Mouse (Mus musculus): ENCODE data around the gene Tas2r106. TPM values are rescaled to one million over a fixed set of nuclear protein-coding genes. Genes with fewer than 3 reads are reported as not detected.

Tas2r106 gene
- not detected in 2 replicates for polyA plus RNA-seq (2015; fragmentation: Nextera tagmentation; extraction: Ambion mirVana)

GRCm38 (mm10) chr6:131678786-131679185 is at the start of gene Tas2r106:
Gene Tas2r106 (minus strand): TSS chr6:131678886.
- Histone ChIP-seq H3K27me3 (no peaks in the 10 kb centered on the region), H3K9me3 (peaks cover 12% of the 10 kb centered on the region), H3K4me2 (replicated peaks) (no peak within 1 kb of the TSS), H3K9ac (no peak within 1 kb of the TSS), H3K27ac (no peak within 1 kb of the TSS), H3K36me3 (no peaks in the 10 kb centered on the region), H3K4me1 (no peaks in the 10 kb centered on the region), H3K4me3 (no peak within 1 kb of the TSS)
- WGBS: 75% methylated on average over 3 of the region's 3 CpGs
- ATAC-seq (ENCODE audit: low FRiP score, low read depth): no peak

GRCm38 (mm10) chr6:131712803-131713202 is 34.1 kb upstream of the Tas2r106 start:
- Histone ChIP-seq H3K9me3 (peaks cover 12% of the 10 kb centered on the region), H3K27me3 (no peaks in the 10 kb centered on the region), H3K4me1 (no peaks in the 10 kb centered on the region), H3K36me3 (no peaks in the 10 kb centered on the region), H3K27ac (no peak overlapping the region), H3K9ac (no peak overlapping the region), H3K4me3 (no peak overlapping the region), H3K4me2 (replicated peaks) (no peak overlapping the region)
- no peak for ATAC-seq (ENCODE audit: low FRiP score, low read depth)
- WGBS: 47% methylated on average over 7 of the region's 7 CpGs

GRCm38 (mm10) chr6:131689963-131690362 is 11.3 kb upstream of the Tas2r106 start, which contains the start of gene Tas2r114:
Gene Tas2r114 (minus strand): TSS chr6:131690063.
- ATAC-seq (ENCODE audit: low FRiP score, low read depth): no peak
- Histone ChIP-seq H3K4me1 (no peaks in the 10 kb centered on the region), H3K9ac (no peak within 1 kb of the TSS), H3K4me2 (replicated peaks) (no peak within 1 kb of the TSS), H3K9me3 (peaks cover 21% of the 10 kb centered on the region), H3K4me3 (no peak within 1 kb of the TSS), H3K27ac (no peak within 1 kb of the TSS), H3K27me3 (no peaks in the 10 kb centered on the region), H3K36me3 (no peaks in the 10 kb centered on the region)

- H3K36me3 ChIP-seq: no peaks in the 10 kb centered on the region
- no peak within 1 kb of the TSS for H3K4me3 ChIP-seq
- H3K4me2 ChIP-seq (replicated peaks): no peak within 1 kb of the TSS
- ATAC-seq (ENCODE audit: low FRiP score, low read depth): no peak
- 86% methylated on average over 1 of the region's 1 CpGs for WGBS
- no peaks in the 10 kb centered on the region for H3K27me3 ChIP-seq
- no peak within 1 kb of the TSS for H3K9ac ChIP-seq
- H3K4me1 ChIP-seq: no peaks in the 10 kb centered on the region
- peaks cover 18% of the 10 kb centered on the region for H3K9me3 ChIP-seq
- H3K27ac ChIP-seq: no peak within 1 kb of the TSS
These were observed 8.7 kb upstream of the Tas2r106 start, which contains the start of gene Tas2r105 for GRCm38 (mm10) chr6:131687395-131687794. Gene Tas2r105 (minus strand): TSS chr6:131687495.

- Histone ChIP-seq H3K4me1 (no peaks in the 10 kb centered on the region), H3K27me3 (no peaks in the 10 kb centered on the region), H3K36me3 (no peaks in the 10 kb centered on the region), H3K4me2 (replicated peaks) (no peak within 1 kb of the TSS), H3K9ac (no peak within 1 kb of the TSS), H3K9me3 (peaks cover 10% of the 10 kb centered on the region; the same call in 1 of the 2 replicates), H3K27ac (no peak within 1 kb of the TSS), H3K4me3 (no peak within 1 kb of the TSS)
- WGBS: 80% methylated on average over 1 of the region's 1 CpGs
- no peak for ATAC-seq (ENCODE audit: low FRiP score, low read depth)
These were observed 7.0 kb upstream of the Tas2r106 start, which contains the start of gene Tas2r104 for GRCm38 (mm10) chr6:131685644-131686043. Gene Tas2r104 (minus strand): TSS chr6:131685744.

- H3K4me3 ChIP-seq: no peak within 1 kb of the TSS
- peaks cover 3% of the 10 kb centered on the region; the same call in 1 of the 2 replicates for H3K9me3 ChIP-seq
- H3K27me3 ChIP-seq: no peaks in the 10 kb centered on the region
- H3K36me3 ChIP-seq: no peaks in the 10 kb centered on the region
- no peak for ATAC-seq (ENCODE audit: low FRiP score, low read depth)
- H3K4me2 ChIP-seq (replicated peaks): no peak within 1 kb of the TSS
- H3K9ac ChIP-seq: no peak within 1 kb of the TSS
- no peaks in the 10 kb centered on the region for H3K4me1 ChIP-seq
- H3K27ac ChIP-seq: no peak within 1 kb of the TSS
These were observed 18.6 kb downstream of the Tas2r106 start, which contains the start of gene Tas2r107 for GRCm38 (mm10) chr6:131660049-131660448. Gene Tas2r107 (minus strand): TSS chr6:131660149.

- H3K9ac ChIP-seq: no peak within 1 kb of the TSS
- 0 out of 2 replicates have a peak, but pooled peaks cover 9% of the 10 kb centered on the region for H3K9me3 ChIP-seq
- WGBS: 80% methylated on average over 3 of the region's 3 CpGs
- no peak within 1 kb of the TSS for H3K27ac ChIP-seq
- H3K27me3 ChIP-seq: no peaks in the 10 kb centered on the region
- no peak within 1 kb of the TSS for H3K4me2 ChIP-seq (replicated peaks)
- no peaks in the 10 kb centered on the region for H3K36me3 ChIP-seq
- ATAC-seq (ENCODE audit: low FRiP score, low read depth): no peak
- no peak within 1 kb of the TSS for H3K4me3 ChIP-seq
- no peaks in the 10 kb centered on the region for H3K4me1 ChIP-seq
These were observed 47.9 kb downstream of the Tas2r106 start, which contains the start of gene Tas2r130 for GRCm38 (mm10) chr6:131630812-131631211. Gene Tas2r130 (minus strand): TSS chr6:131630912.

Other genes with a start within 250 kb of the Tas2r106 start
- gene 5430401F13Rik, start 192.5 kb downstream of the Tas2r106 start, polyA plus RNA-seq (2015; fragmentation: Nextera tagmentation; extraction: Ambion mirVana): not detected in 2 replicates
- gene Gm6619, start 192.5 kb downstream of the Tas2r106 start, polyA plus RNA-seq (2015; fragmentation: Nextera tagmentation; extraction: Ambion mirVana): 0.25 TPM in 1 of 2 replicates, not detected in the other
- not detected in 2 replicates for gene Tas2r130, start 48.0 kb downstream of the Tas2r106 start, polyA plus RNA-seq (2015; fragmentation: Nextera tagmentation; extraction: Ambion mirVana)
- not detected in 2 replicates for gene Tas2r107, start 18.7 kb downstream of the Tas2r106 start, polyA plus RNA-seq (2015; fragmentation: Nextera tagmentation; extraction: Ambion mirVana)
- gene Tas2r104, start 6.9 kb upstream of the Tas2r106 start, polyA plus RNA-seq (2015; fragmentation: Nextera tagmentation; extraction: Ambion mirVana): not detected in 2 replicates
- gene Tas2r105, start 8.6 kb upstream of the Tas2r106 start, polyA plus RNA-seq (2015; fragmentation: Nextera tagmentation; extraction: Ambion mirVana): not detected in 2 replicates
- not detected in 2 replicates for gene Tas2r114, start 11.2 kb upstream of the Tas2r106 start, polyA plus RNA-seq (2015; fragmentation: Nextera tagmentation; extraction: Ambion mirVana)